ENCODE assay signal across 8 mouse cellular contexts in genomic region chr16:14162988-14163416, GRCm38 (mm10). TPM values are rescaled to one million over a fixed set of nuclear protein-coding genes. Genes with fewer than 3 reads are reported as not detected.
A peak's percentile ranks its signal among the peaks of the same experiment; 100 is the strongest.
DNase-seq lines count a peak whose midpoint lies in the region; ATAC-seq lines count a peak whose summit lies in the region.

TSS of gene Nde1 (plus strand) at chr16:14163275.
TSS of gene Marf1 (minus strand) at chr16:14163351.

- ATAC-seq in hindbrain, embryonic 13.5 days (ENCODE audit: low FRiP score): peak; percentile 67

- H3K9ac ChIP-seq in hindbrain, embryonic 13.5 days: peak within 1 kb of the TSS; percentile 82

- H3K36me3 ChIP-seq in hindbrain, embryonic 13.5 days: no peaks in the 10 kb centered on the region

- under 1% methylated on average over 40 of the region's 43 CpGs for WGBS in hindbrain, embryonic 13.5 days

- peaks cover 21% of the 10 kb centered on the region for H3K4me1 ChIP-seq in hindbrain, embryonic 13.5 days (replicated peaks)

- no peaks in the 10 kb centered on the region for H3K27me3 ChIP-seq in hindbrain, embryonic 13.5 days

- H3K4me3 ChIP-seq in hindbrain, embryonic 13.5 days: peak within 1 kb of the TSS; percentile 65

- H3K9me3 ChIP-seq in hindbrain, embryonic 13.5 days: no peaks in the 10 kb centered on the region

- H3K4me2 ChIP-seq in hindbrain, embryonic 13.5 days: peak within 1 kb of the TSS; percentile 69

- H3K27ac ChIP-seq in hindbrain, embryonic 13.5 days: peak within 1 kb of the TSS; percentile 48

- DNase-seq in T-cell, adult 2 months (ENCODE audit: low spot score): peak; percentile 76
- peak; percentile 80 to 87 for DNase-seq in cerebellum, postnatal 25 days
- DNase-seq in frontal cortex, postnatal 25 days (ENCODE audit: low spot score in 2 of 2): peak; percentile 57 to 60
- peak; percentile 65 to 85 for DNase-seq in layer of hippocampus, postnatal 14 days (ENCODE audit: low spot score in 2 of 2)
- DNase-seq in lung, postnatal 14 days: peak; percentile 94
- peak; percentile 93 for DNase-seq in ovary, postnatal 36 days (ENCODE audit: low spot score)
- DNase-seq in thymus, postnatal 25 days: peak; percentile 92

RNA-seq across cellular contexts. Expression of gene Nde1, which starts in this region (rescaled TPM):
- polyA plus RNA-seq in hindbrain, embryonic 13.5 days (2015; fragmentation: Nextera tagmentation; extraction: Ambion mirVana): 35.6 and 39.3 TPM in 2 replicates
- total RNA-seq in layer of hippocampus, postnatal 14 days (2021): 10 to 100 TPM; 30.8 to 40.1 TPM

RNA-seq across cellular contexts. Expression of gene Marf1, which starts in this region (rescaled TPM):
- 17.4 and 17.9 TPM in 2 replicates for polyA plus RNA-seq in hindbrain, embryonic 13.5 days (2015; fragmentation: Nextera tagmentation; extraction: Ambion mirVana)
- 10 to 100 TPM; 58.0 to 62.1 TPM for total RNA-seq in layer of hippocampus, postnatal 14 days (2021)

Comparison
In these comparisons a context has a peak if more than half of its experiments do, and no peak if none do; other contexts are left out.
1. Peak in every context shown above with its lines: DNase-seq, ATAC-seq, H3K4me3 ChIP-seq and H3K27ac ChIP-seq.